Comparison of ENCODE assay signal across 8 mouse cellular contexts in genomic region chr2:174297086-174297571, GRCm38 (mm10). TPM values are rescaled to one million over a fixed set of nuclear protein-coding genes. Genes with fewer than 3 reads are reported as not detected.
DNase-seq lines count a peak whose midpoint lies in the region; ATAC-seq and TF ChIP-seq lines count a peak whose summit lies in the region.

No protein-coding gene starts in this region.

- no peak for TF ChIP-seq POLR2A in cortical plate, adult 2 months (IDR thresholded peaks at IDR 0.05; ENCODE audit: extremely low read depth, insufficient read depth, low read length)
- TF ChIP-seq POLR2A in myocyte (IDR thresholded peaks at IDR 0.05; ENCODE audit: insufficient read length, low read depth) = no peak

- 44% methylated on average over 29 of the region's 29 CpGs for WGBS in heart, postnatal 0 days

- H3K9ac ChIP-seq in heart, postnatal 0 days (replicated peaks; ENCODE audit: low read depth, low read length) = no peak overlapping the region

- H3K27me3 ChIP-seq in heart, postnatal 0 days (ENCODE audit: control insufficient read depth, insufficient read depth, low read length) = peaks cover 33% of the 10 kb centered on the region
- peaks cover 26% of the 10 kb centered on the region for H3K27me3 ChIP-seq in myocyte (ENCODE audit: control insufficient read depth, insufficient read depth, insufficient read length)

- H3ac ChIP-seq in myocyte (ENCODE audit: control insufficient read depth, insufficient read length) = no peak overlapping the region

- no peaks in the 10 kb centered on the region for H3K36me3 ChIP-seq in heart, postnatal 0 days (replicated peaks; ENCODE audit: control insufficient read depth, insufficient read depth, low read length)
- H3K36me3 ChIP-seq in myocyte (ENCODE audit: control insufficient read depth, insufficient read depth) = no peaks in the 10 kb centered on the region

- peak overlapping the region; percentile 71 for H3K4me2 ChIP-seq in heart, postnatal 0 days (ENCODE audit: low read depth, low read length)
- H3K4me2 ChIP-seq in myocyte (ENCODE audit: low read depth) = peak overlapping the region; percentile 24

- no peak for TF ChIP-seq EP300 in heart, postnatal 0 days (IDR thresholded peaks at IDR 0.05; ENCODE audit: low read depth)

- H3K4me1 ChIP-seq in cortical plate, adult 2 months (ENCODE audit: control insufficient read depth, insufficient read depth, low read length) = no peaks in the 10 kb centered on the region
- H3K4me1 ChIP-seq in heart, postnatal 0 days (ENCODE audit: control insufficient read depth, insufficient read depth) = peaks cover 7% of the 10 kb centered on the region; the same call in 1 of the 2 replicates

- no peak for ATAC-seq in heart, postnatal 0 days (ENCODE audit: insufficient read depth, low read depth)

- intact Hi-C loops in left cerebral cortex, adult 2 months (cut with DNase I) = loop anchor here (1.0 to 5.0 kb wide), 2 partner anchors 220 to 716 kb away; partner anchors contain the start of gene Stx16
- intact Hi-C loops in left cerebral cortex, postnatal 36 days (cut with DNase I) = loop anchor here (5.0 kb wide), 2 partner anchors 220 to 710 kb away; partner anchors contain the start of gene Stx16
- intact Hi-C loops in gastrocnemius, postnatal 36 days (cut with DNase I) = no loop called here

- peaks cover 44% of the 10 kb centered on the region for H3K9me3 ChIP-seq in heart, postnatal 0 days (replicated peaks; ENCODE audit: control insufficient read depth, low read length)

- peaks cover 28% of the 10 kb centered on the region for H3K79me2 ChIP-seq in myocyte (ENCODE audit: control insufficient read depth, insufficient read depth)

- H3K27ac ChIP-seq in left cerebral cortex, adult 2 months = no peak overlapping the region
- no peak overlapping the region for H3K27ac ChIP-seq in cortical plate, adult 2 months (ENCODE audit: insufficient read depth, low read length)
- H3K27ac ChIP-seq in heart, postnatal 0 days (ENCODE audit: low read depth) = no peak overlapping the region

- no peak overlapping the region for H3K4me3 ChIP-seq in left cerebral cortex, adult 2 months
- no peak overlapping the region for H3K4me3 ChIP-seq in cortical plate, adult 2 months (ENCODE audit: insufficient read depth, low read length)
- H3K4me3 ChIP-seq in heart, postnatal 0 days (ENCODE audit: low read depth, low read length) = peak overlapping the region; percentile 19
- peak overlapping the region; percentile 49 for H3K4me3 ChIP-seq in myocyte

- TF ChIP-seq CTCF in left cerebral cortex, adult 2 months (IDR thresholded peaks at IDR 0.05) = peak; percentile 54
- peak; percentile 23; the same call in 1 of the 2 replicates for TF ChIP-seq CTCF in cortical plate, adult 2 months (IDR thresholded peaks at IDR 0.05; ENCODE audit: extremely low read depth, insufficient read depth, low read length)
- TF ChIP-seq CTCF in heart, postnatal 0 days (IDR thresholded peaks at IDR 0.05; ENCODE audit: low read depth) = peak; percentile 38

- no peak for DNase-seq in left cerebral cortex, adult 2 months (ENCODE audit: extremely low spot score in 1 of 2, low spot score in 2 of 2)
- DNase-seq in left cerebral cortex, postnatal 36 days (ENCODE audit: low spot score in 2 of 2) = no peak
- no peak for DNase-seq in heart, postnatal 0 days (ENCODE audit: low spot score)
- peak; percentile 65 for DNase-seq in liver
- no peak for DNase-seq in yolk sac, embryonic 10.5 days (ENCODE audit: low spot score)
- DNase-seq in gastrocnemius, postnatal 36 days = no peak

TF ChIP-seq in myocyte, 11 proteins besides CTCF, POLR2A, EP300 and RAD21:
- TF ChIP-seq USF1 (IDR thresholded peaks at IDR 0.05; ENCODE audit: low read depth) (peak; percentile 49), REST (IDR thresholded peaks at IDR 0.05; ENCODE audit: insufficient read depth, insufficient read length) (no peak)

RNA-seq across cellular contexts. Expression of gene Gnas, which starts 13.0 kb away (rescaled TPM):
- 1,000 to 10,000 TPM; 1,778 to 1,853 TPM for total RNA-seq in left cerebral cortex, adult 2 months (2021)
- 1,000 to 10,000 TPM; 1,724 to 1,906 TPM for total RNA-seq in left cerebral cortex, postnatal 36 days (2021)
- polyA plus RNA-seq in cortical plate, adult 2 months (2012; rRNA removed) = 2,122 and 2,206 TPM in 2 replicates
- 1,131 and 1,208 TPM in 2 replicates for total RNA-seq in heart, postnatal 0 days (2014; rRNA removed; ENCODE audit: low replicate concordance)
- polyA plus RNA-seq in heart, postnatal 0 days (2015; fragmentation: Nextera tagmentation; extraction: Ambion mirVana) = 1,263 and 1,283 TPM in 2 replicates
- polyA plus RNA-seq in myocyte (2012; fragmentation: generic; extraction: Trizol) = 1,706 TPM
- total RNA-seq in gastrocnemius, postnatal 36 days (2021) = 1,000 to 10,000 TPM; 1,262 to 1,407 TPM

RNA-seq across cellular contexts. Expression of gene Gm20721, which starts 49.4 kb away (rescaled TPM):
- total RNA-seq in left cerebral cortex, adult 2 months (2021) = 1 to 10 TPM; 2.3 to 2.8 TPM
- total RNA-seq in left cerebral cortex, postnatal 36 days (2021) = 1 to 10 TPM; 3.0 TPM
- 0.06 TPM in 1 of 2 replicates, not detected in the other for polyA plus RNA-seq in cortical plate, adult 2 months (2012; rRNA removed)
- total RNA-seq in heart, postnatal 0 days (2014; rRNA removed; ENCODE audit: low replicate concordance) = not detected in 2 replicates
- 11.3 and 15.8 TPM in 2 replicates for polyA plus RNA-seq in heart, postnatal 0 days (2015; fragmentation: Nextera tagmentation; extraction: Ambion mirVana)
- 9.7 TPM for polyA plus RNA-seq in myocyte (2012; fragmentation: generic; extraction: Trizol)
- total RNA-seq in gastrocnemius, postnatal 36 days (2021) = 1 to 10 TPM; 2.4 to 3.0 TPM

Comparison
In these comparisons a context has a peak if more than half of its experiments do, and no peak if none do; other contexts are left out.
1. H3K4me3 ChIP-seq: peak in heart, postnatal 0 days (single experiment) and myocyte (single experiment); none in left cerebral cortex, adult 2 months (single experiment) and cortical plate, adult 2 months (single experiment).
2. Peak in every context shown above with its lines, with median percentiles within 50 percentile points of each other: CTCF ChIP-seq.